Mouse (Mus musculus): ENCODE results near the gene Cmpk2.
"Not testable (repeated sequence)": the region's sequence is repeated elsewhere in the genome, so short reads cannot be mapped to it uniquely, and the experiment has no call there.

The Cmpk2 gene

GRCm38 (mm10) chr12:26469098-26470041, at the start of gene Cmpk2:
TSS of gene Cmpk2 (plus strand) at chr12:26469204.
- peak; percentile 88 to 97 for DNase-seq (ENCODE audit: inconsistent age in 2 of 2, low spot score in 1 of 2)

GRCm38 (mm10) chr12:26424841-26425240, 44.2 kb upstream of the Cmpk2 start:
- peak in 1 of 2 experiments; percentile 81 for DNase-seq (ENCODE audit: inconsistent age in 2 of 2, low spot score in 1 of 2)

GRCm38 (mm10) chr12:26428771-26429170, 40.2 kb upstream of the Cmpk2 start:
- not testable (repeated sequence) for DNase-seq (ENCODE audit: inconsistent age in 2 of 2, low spot score in 1 of 2)

GRCm38 (mm10) chr12:26436334-26436733, 32.7 kb upstream of the Cmpk2 start:
- peak in 1 of 2 experiments; percentile 57 for DNase-seq (ENCODE audit: inconsistent age in 2 of 2, low spot score in 1 of 2)

- no peak for DNase-seq (ENCODE audit: inconsistent age in 2 of 2, low spot score in 1 of 2)
Observed at GRCm38 (mm10) chr12:26437950-26438349, 31.1 kb upstream of the Cmpk2 start.

DNA sequence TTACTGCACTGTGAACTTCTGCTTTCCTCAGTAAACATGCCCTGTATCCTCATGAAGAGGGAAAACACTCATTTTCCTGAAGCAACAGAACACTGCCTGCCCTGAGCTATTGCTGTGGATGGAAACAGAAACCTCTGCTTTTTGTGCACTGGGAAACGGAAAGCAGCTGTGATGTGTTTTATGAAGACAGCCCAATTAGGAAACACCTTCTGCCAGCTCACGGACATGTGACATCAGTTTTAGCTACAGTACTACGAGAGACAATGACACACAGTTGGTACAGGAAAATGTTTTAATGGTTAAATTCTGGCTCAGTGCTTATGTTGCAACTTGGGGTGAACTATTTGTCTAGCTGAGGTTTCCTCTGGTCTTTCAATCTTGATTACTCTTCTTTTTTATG, 29.6 kb upstream of the Cmpk2 start:
- no peak for DNase-seq (ENCODE audit: inconsistent age in 2 of 2, low spot score in 1 of 2)

DNA sequence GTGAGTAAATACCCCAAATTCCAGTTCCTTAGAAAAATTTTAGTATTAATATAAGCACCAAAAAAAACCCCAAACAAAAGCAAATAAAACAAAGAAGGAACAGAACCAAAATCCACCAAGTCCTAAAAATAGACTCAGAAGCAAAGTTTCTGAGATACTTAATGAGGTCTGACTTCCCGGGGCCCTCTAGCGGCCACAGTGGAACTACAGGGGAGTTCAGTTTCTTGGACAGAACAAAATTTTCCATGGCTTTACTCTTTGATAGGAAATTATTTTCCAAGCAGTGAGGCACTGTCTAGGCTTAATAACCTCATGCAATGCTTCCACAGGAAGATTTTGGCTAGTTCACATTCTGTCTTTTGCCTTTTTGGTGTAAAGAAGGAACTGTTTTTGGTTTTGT, 24.9 kb upstream of the Cmpk2 start:
- peak; percentile 77 to 94 for DNase-seq (ENCODE audit: inconsistent age in 2 of 2, low spot score in 1 of 2)

DNA sequence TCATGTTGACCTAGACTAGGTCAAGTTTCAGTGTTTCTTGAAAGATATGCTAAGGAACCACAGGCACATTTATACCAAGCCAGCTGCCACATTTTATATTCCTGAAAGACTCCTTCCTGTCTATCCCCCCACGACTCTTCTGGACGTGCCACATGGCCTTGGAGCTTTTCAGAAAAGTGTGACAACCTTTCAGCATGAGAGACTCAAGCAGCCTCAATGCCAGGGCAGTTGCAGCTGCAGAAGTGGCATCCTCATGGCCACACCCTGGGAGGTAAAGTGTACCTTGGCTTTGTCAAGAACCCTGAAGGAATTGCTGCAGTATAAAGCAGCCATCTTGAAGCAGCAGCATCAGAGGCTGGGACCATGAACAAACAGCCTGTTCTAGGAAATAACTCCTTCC, 24.5 kb upstream of the Cmpk2 start:
- peak in 1 of 2 experiments; percentile 52 for DNase-seq (ENCODE audit: inconsistent age in 2 of 2, low spot score in 1 of 2)

DNA sequence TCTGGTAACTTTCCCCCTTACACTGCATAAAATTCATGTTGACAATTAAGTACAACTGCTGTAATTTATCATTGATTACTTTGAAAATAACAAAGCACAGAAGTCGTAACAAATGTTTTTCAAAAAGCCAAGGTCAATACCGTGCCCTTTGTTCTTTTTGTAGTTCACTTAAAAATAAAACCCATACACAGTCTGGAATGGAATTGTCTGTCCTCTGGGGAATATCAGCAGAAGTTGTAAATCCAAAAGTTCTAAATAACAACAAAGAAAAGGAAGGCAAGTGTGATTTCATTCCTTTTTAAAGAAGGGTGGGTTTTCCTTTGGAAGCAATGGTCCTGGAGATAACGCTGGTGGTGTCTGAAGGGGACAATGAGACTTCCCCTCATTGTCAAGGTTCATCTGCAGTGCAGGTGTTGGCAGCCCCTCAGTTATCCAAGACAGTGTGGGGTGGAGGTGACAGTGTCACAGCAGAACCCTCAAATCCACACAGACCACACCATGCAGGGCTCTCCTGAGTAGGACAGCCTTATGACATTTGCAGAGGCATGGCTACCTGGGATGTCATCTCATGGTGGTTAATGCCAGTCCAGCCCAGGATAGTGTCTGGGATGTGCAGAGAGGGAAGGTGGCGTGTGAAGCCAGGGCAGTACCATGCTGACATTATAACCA, 22.5 kb upstream of the Cmpk2 start:
- peak; percentile 27 to 55 for DNase-seq (ENCODE audit: inconsistent age in 2 of 2, low spot score in 1 of 2)

DNA sequence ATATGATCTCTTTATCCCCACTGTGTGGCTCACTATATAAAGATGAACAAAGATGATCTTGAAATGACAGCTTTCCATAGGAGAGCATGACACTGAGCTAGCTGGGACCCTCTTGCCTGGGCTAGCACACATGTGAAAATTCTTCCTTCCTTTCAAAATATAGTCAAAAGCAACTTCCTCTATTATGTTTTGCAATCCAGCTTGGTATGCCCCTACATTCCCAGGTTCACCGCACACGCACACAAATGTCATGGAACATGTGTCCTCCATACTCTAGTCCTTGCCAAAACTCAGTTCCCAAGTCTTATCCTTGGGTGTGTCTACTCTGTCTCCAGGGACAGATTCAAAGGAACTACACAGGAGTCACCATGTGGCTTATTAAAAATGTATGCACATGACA, 19.5 kb upstream of the Cmpk2 start:
- DNase-seq (ENCODE audit: inconsistent age in 2 of 2, low spot score in 1 of 2): no peak

- no peak for DNase-seq (ENCODE audit: inconsistent age in 2 of 2, low spot score in 1 of 2)
Observed at GRCm38 (mm10) chr12:26451150-26451549, 17.9 kb upstream of the Cmpk2 start.

DNA sequence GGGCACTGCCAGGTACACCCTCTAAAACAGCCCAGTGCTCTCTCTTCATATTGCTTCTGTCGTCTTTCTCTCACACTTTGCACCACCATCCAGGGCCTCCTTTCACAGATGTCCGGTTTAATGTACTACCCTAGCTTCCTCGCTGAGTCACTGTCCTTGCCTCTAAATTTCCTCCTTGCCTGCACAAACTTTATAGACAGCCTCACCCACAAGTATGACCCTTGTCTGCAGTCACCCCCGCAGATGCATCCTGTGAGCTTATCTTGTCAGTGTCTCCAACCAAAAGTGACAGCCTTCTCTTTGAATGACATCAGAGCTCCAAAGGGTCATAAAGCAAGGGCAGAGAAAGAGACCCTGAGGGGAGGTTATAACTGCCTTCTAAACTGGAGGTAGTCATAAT, 16.1 kb upstream of the Cmpk2 start:
- peak in 1 of 2 experiments; percentile 76 for DNase-seq (ENCODE audit: inconsistent age in 2 of 2, low spot score in 1 of 2)

DNA sequence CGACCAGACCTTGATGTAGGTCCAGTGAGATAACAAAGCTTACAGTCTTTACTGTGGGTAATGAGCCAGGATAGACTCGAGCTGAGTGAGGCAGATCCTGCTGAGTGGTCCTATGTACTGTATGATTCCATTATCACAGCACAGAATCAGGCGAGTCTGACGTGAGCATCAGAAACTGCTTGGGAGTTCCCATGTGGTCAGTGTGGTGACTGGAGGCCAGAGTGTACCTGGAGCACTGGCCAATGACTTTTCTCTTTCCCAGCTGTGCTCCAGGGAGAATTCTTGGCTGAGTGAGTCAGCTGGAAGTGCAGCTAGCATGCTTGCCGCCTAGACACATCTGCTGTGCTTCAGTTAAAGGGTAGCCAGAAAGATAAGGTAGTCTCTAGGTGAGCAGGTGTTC, 14.3 kb upstream of the Cmpk2 start:
- DNase-seq (ENCODE audit: inconsistent age in 2 of 2, low spot score in 1 of 2): peak in 1 of 2 experiments; percentile 64

- peak; percentile 79 to 92 for DNase-seq (ENCODE audit: inconsistent age in 2 of 2, low spot score in 1 of 2)
Observed at GRCm38 (mm10) chr12:26456028-26456698, 12.8 kb upstream of the Cmpk2 start, which contains the start of gene Rsad2. TSS of gene Rsad2 (minus strand) at chr12:26456452.

- peak; percentile 46 to 92 for DNase-seq (ENCODE audit: inconsistent age in 2 of 2, low spot score in 1 of 2)
Observed at GRCm38 (mm10) chr12:26460091-26460490, 8.9 kb upstream of the Cmpk2 start.

DNA sequence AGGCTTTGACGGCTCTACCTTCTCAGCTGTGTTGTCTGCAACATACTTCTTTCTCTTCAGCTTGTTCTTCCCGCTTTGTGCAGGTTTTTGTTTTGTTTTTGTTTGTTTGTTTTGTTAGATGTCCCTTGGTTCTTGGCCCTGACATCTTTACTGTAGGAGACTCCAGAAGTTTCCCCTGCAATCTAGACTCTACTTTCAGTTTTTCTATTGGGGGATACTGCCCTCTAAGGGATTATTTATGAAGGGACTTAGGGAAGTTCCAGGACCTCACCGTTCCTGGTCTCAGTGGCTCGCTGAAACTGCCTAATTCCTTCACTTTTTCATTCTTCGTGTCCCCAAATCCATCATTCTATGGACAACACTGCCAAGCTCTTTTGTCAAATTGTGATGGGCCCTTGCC, 3.4 kb upstream of the Cmpk2 start:
- no peak for DNase-seq (ENCODE audit: inconsistent age in 2 of 2, low spot score in 1 of 2)

- no peak for DNase-seq (ENCODE audit: inconsistent age in 2 of 2, low spot score in 1 of 2)
Observed at GRCm38 (mm10) chr12:26470042-26470409, 1.0 kb downstream of the Cmpk2 start.

GRCm38 (mm10) chr12:26471376-26471775, 2.4 kb downstream of the Cmpk2 start:
- DNase-seq (ENCODE audit: inconsistent age in 2 of 2, low spot score in 1 of 2): peak in 1 of 2 experiments; percentile 65

DNA sequence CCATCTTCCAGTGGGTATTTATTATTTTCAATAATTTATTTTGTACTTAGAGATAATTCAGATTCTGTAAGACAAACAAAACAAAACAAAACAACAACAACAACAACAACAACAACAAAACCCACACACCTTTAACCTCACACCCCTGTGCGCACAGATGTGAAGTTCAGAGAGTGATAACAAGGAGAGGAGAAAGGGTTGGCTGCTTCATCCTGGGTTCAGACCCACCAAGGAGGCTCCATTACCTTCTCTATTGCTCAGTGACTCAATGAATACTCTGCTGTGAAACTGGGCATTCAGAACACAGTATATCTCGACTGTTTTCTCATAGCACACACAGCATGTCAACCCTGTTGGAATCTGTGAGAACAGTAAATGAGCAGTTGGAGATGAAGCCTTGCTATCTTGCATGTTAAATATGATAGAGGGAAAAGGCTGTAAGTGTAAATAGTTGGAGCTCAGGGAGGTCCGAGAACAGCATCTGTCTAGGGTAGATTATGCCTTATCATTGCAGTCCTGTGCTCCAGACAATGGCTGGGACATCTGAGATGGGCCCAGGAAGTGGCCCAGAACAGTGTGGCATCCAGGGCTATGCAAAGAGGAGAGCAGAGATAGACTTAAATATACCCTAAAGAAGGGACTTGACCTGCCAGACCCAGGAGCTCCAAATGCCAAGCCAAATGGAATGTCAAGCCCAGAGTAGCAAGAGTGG, 3.9 kb downstream of the Cmpk2 start:
- DNase-seq (ENCODE audit: inconsistent age in 2 of 2, low spot score in 1 of 2): no peak

GRCm38 (mm10) chr12:26473746-26474145, 4.7 kb downstream of the Cmpk2 start:
- no peak for DNase-seq (ENCODE audit: inconsistent age in 2 of 2, low spot score in 1 of 2)

DNA sequence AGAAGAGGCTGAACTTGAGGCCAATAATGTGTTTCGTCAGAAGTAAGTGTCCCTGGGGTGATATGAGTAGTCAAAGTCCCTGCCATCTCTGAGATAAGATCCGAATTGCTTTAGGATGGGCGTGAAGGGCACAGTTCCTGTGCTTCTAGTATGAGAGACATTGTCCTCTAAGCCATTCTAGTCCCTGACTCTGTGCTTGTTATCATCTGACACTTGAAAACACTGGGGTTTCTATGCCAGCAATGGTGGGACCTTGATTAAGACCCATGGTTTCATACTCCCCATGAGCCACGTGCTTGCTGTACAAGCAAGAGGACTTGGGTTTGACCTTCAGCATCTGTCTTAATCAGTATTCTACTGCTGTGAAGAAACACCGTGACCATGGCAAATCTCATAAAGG, 8.2 kb downstream of the Cmpk2 start:
- peak in 1 of 2 experiments; percentile 59 for DNase-seq (ENCODE audit: inconsistent age in 2 of 2, low spot score in 1 of 2)
